Mouse (Mus musculus): Measurements from ENCODE around the gene Camta1. TPM values are rescaled to one million over a fixed set of nuclear protein-coding genes. Genes with fewer than 3 reads are reported as not detected.

Gene Camta1
- polyA plus RNA-seq, 1 experiment, result 7.7 TPM

- DNase-seq, result peak; percentile 38
- Histone ChIP-seq H3K27me3 (replicated peaks; ENCODE audit: control insufficient read depth, insufficient read depth, low read length) (no peaks in the 10 kb centered on the region), H3K27ac (ENCODE audit: insufficient read depth, low read depth, low read length) (no peak overlapping the region), H3K4me3 (ENCODE audit: insufficient read depth, low read depth, low read length) (peak overlapping the region; percentile 41), H3K4me1 (ENCODE audit: control insufficient read depth, insufficient read depth, low read length) (no peaks in the 10 kb centered on the region), H3K36me3 (ENCODE audit: control insufficient read depth, insufficient read depth, low read length) (no peaks in the 10 kb centered on the region)
- TF ChIP-seq CTCF (conservative IDR thresholded peaks at IDR 0.05; ENCODE audit: insufficient read depth, insufficient read length, low read depth, low read length), result no peak
- no peak for TF ChIP-seq POLR2A (IDR thresholded peaks at IDR 0.05; ENCODE audit: low read depth, low read length)
- WGBS, result 2% methylated on average over 24 of the region's 24 CpGs
Observed at GRCm38 (mm10) chr4:151386701-151387451, 474.8 kb downstream of the Camta1 start.

GRCm38 (mm10) chr4:151385985-151386700 is 475.5 kb downstream of the Camta1 start:
- DNase-seq, result no peak
- no peak overlapping the region for H3K4me3 ChIP-seq (ENCODE audit: insufficient read depth, low read depth, low read length)
- no peaks in the 10 kb centered on the region for H3K27me3 ChIP-seq (replicated peaks; ENCODE audit: control insufficient read depth, insufficient read depth, low read length)
- 12% methylated on average over 12 of the region's 12 CpGs for WGBS
- no peak overlapping the region for H3K27ac ChIP-seq (ENCODE audit: insufficient read depth, low read depth, low read length)
- no peaks in the 10 kb centered on the region for H3K36me3 ChIP-seq (ENCODE audit: control insufficient read depth, insufficient read depth, low read length)
- TF ChIP-seq POLR2A (IDR thresholded peaks at IDR 0.05; ENCODE audit: low read depth, low read length) (no peak), CTCF (conservative IDR thresholded peaks at IDR 0.05; ENCODE audit: insufficient read depth, insufficient read length, low read depth, low read length) (no peak)
- H3K4me1 ChIP-seq (ENCODE audit: control insufficient read depth, insufficient read depth, low read length), result no peaks in the 10 kb centered on the region

GRCm38 (mm10) chr4:151377731-151378130 is 483.9 kb downstream of the Camta1 start:
- Histone ChIP-seq H3K27ac (ENCODE audit: insufficient read depth, low read depth, low read length) (no peak overlapping the region), H3K27me3 (replicated peaks; ENCODE audit: control insufficient read depth, insufficient read depth, low read length) (no peaks in the 10 kb centered on the region), H3K4me1 (ENCODE audit: control insufficient read depth, insufficient read depth, low read length) (no peaks in the 10 kb centered on the region), H3K4me3 (ENCODE audit: insufficient read depth, low read depth, low read length) (no peak overlapping the region), H3K36me3 (ENCODE audit: control insufficient read depth, insufficient read depth, low read length) (no peaks in the 10 kb centered on the region)
- no peak for TF ChIP-seq CTCF (conservative IDR thresholded peaks at IDR 0.05; ENCODE audit: insufficient read depth, insufficient read length, low read depth, low read length)
- TF ChIP-seq POLR2A (IDR thresholded peaks at IDR 0.05; ENCODE audit: low read depth, low read length), result no peak
- no peak for DNase-seq
- WGBS, result 83% methylated on average over 1 of the region's 1 CpGs

GRCm38 (mm10) chr4:151376234-151376633 is 485.4 kb downstream of the Camta1 start:
- no peak for DNase-seq
- Histone ChIP-seq H3K4me3 (ENCODE audit: insufficient read depth, low read depth, low read length) (no peak overlapping the region), H3K27ac (ENCODE audit: insufficient read depth, low read depth, low read length) (no peak overlapping the region), H3K27me3 (replicated peaks; ENCODE audit: control insufficient read depth, insufficient read depth, low read length) (no peaks in the 10 kb centered on the region), H3K36me3 (ENCODE audit: control insufficient read depth, insufficient read depth, low read length) (no peaks in the 10 kb centered on the region), H3K4me1 (ENCODE audit: control insufficient read depth, insufficient read depth, low read length) (no peaks in the 10 kb centered on the region)
- TF ChIP-seq POLR2A (IDR thresholded peaks at IDR 0.05; ENCODE audit: low read depth, low read length), result no peak
- TF ChIP-seq CTCF (conservative IDR thresholded peaks at IDR 0.05; ENCODE audit: insufficient read depth, insufficient read length, low read depth, low read length), result no peak
- WGBS, result 61% methylated on average over 26 of the region's 26 CpGs

GRCm38 (mm10) chr4:151372855-151373566 is 488.7 kb downstream of the Camta1 start:
- no peak for DNase-seq
- no peaks in the 10 kb centered on the region for H3K36me3 ChIP-seq (ENCODE audit: control insufficient read depth, insufficient read depth, low read length)
- TF ChIP-seq CTCF (conservative IDR thresholded peaks at IDR 0.05; ENCODE audit: insufficient read depth, insufficient read length, low read depth, low read length) (no peak), POLR2A (IDR thresholded peaks at IDR 0.05; ENCODE audit: low read depth, low read length) (no peak)
- 65% methylated on average over 12 of the region's 12 CpGs for WGBS
- no peaks in the 10 kb centered on the region for H3K4me1 ChIP-seq (ENCODE audit: control insufficient read depth, insufficient read depth, low read length)
- H3K4me3 ChIP-seq (ENCODE audit: insufficient read depth, low read depth, low read length), result no peak overlapping the region
- no peaks in the 10 kb centered on the region for H3K27me3 ChIP-seq (replicated peaks; ENCODE audit: control insufficient read depth, insufficient read depth, low read length)
- no peak overlapping the region for H3K27ac ChIP-seq (ENCODE audit: insufficient read depth, low read depth, low read length)

GRCm38 (mm10) chr4:151366941-151367545 is 494.6 kb downstream of the Camta1 start:
- Histone ChIP-seq H3K36me3 (ENCODE audit: control insufficient read depth, insufficient read depth, low read length) (no peaks in the 10 kb centered on the region), H3K27ac (ENCODE audit: insufficient read depth, low read depth, low read length) (no peak overlapping the region), H3K4me1 (ENCODE audit: control insufficient read depth, insufficient read depth, low read length) (no peaks in the 10 kb centered on the region), H3K4me3 (ENCODE audit: insufficient read depth, low read depth, low read length) (no peak overlapping the region), H3K27me3 (replicated peaks; ENCODE audit: control insufficient read depth, insufficient read depth, low read length) (no peaks in the 10 kb centered on the region)
- WGBS, result 18% methylated on average over 14 of the region's 14 CpGs
- no peak for DNase-seq
- no peak for TF ChIP-seq POLR2A (IDR thresholded peaks at IDR 0.05; ENCODE audit: low read depth, low read length)
- no peak for TF ChIP-seq CTCF (conservative IDR thresholded peaks at IDR 0.05; ENCODE audit: insufficient read depth, insufficient read length, low read depth, low read length)
